Mouse (Mus musculus) heart, embryonic 14.5 days (tissue): ENCODE measurements around the gene Bmper. TPM values are rescaled to one million over a fixed set of nuclear protein-coding genes. Genes with fewer than 3 reads are reported as not detected.

ENCODE experiments used
- ATAC-seq: fragments of 200-750 bp; cut with Nextera tagmentation; 2 replicates; pipeline ENCODE4 v1.8.0; 2017; ENCODE audit warnings: low read depth, moderate TSS enrichment; ENCODE audit not compliant: insufficient number of reproducible peaks, insufficient read depth, low FRiP score
- H3K27ac ChIP-seq, 2 experiments: fragments of 200-500 bp in 1 of 2; fragments of 300-500 bp in 1 of 2; sonication (generic) in 1 of 2; replicated peaks in 1 of 2; 2 replicates each; pipeline ENCODE4 v1.5.1; 2012 to 2014; ENCODE audit warnings: low read depth in 2 of 2, low read length in 2 of 2, control low read depth in 1 of 2, mild to moderate bottlenecking in 1 of 2, mixed read lengths in 1 of 2; ENCODE audit not compliant: control insufficient read depth in 1 of 2, insufficient read depth in 1 of 2
- H3K27me3 ChIP-seq: fragments of 300-500 bp; sonication (generic); 2 replicates; pipeline ENCODE4 v1.6.1; 2014; ENCODE audit warnings: mild to moderate bottlenecking, low read length, control low read depth; ENCODE audit not compliant: control insufficient read depth, insufficient read depth
- H3K36me3 ChIP-seq: fragments of 300-500 bp; sonication (generic); 2 replicates; pipeline ENCODE4 v1.6.1; 2014; ENCODE audit warnings: mild to moderate bottlenecking, control low read depth, low read length, mixed read lengths; ENCODE audit not compliant: control insufficient read depth, insufficient read depth
- H3K4me1 ChIP-seq, 2 experiments: fragments of 200-500 bp in 1 of 2; fragments of 300-500 bp in 1 of 2; sonication (generic) in 1 of 2; 2 replicates each; pipeline ENCODE4 v1.6.1; 2012 to 2014; ENCODE audit warnings: low read length in 2 of 2, control low read depth in 1 of 2, mixed read lengths in 1 of 2; ENCODE audit not compliant: control insufficient read depth in 2 of 2, insufficient read depth in 2 of 2
- H3K4me2 ChIP-seq: fragments of 300-500 bp; sonication (generic); 2 replicates; pipeline ENCODE4 v1.6.1; 2014; ENCODE audit warnings: mild to moderate bottlenecking, low read length
- H3K4me3 ChIP-seq, 2 experiments: fragments of 200-500 bp in 1 of 2; fragments of 300-500 bp in 1 of 2; sonication (generic) in 1 of 2; 2 replicates each; pipeline ENCODE4 v1.5.1; 2012 to 2014; ENCODE audit warnings: low read length in 2 of 2, mild to moderate bottlenecking in 2 of 2, control low read depth in 1 of 2, low read depth in 1 of 2, moderate library complexity in 1 of 2; ENCODE audit not compliant: control insufficient read depth in 1 of 2, insufficient read depth in 1 of 2
- H3K9ac ChIP-seq: fragments of 300-500 bp; sonication (generic); 2 replicates; pipeline ENCODE4 v1.6.1; 2014; ENCODE audit warnings: mild to moderate bottlenecking, low read length
- H3K9me3 ChIP-seq: fragments of 300-500 bp; sonication (generic); 2 replicates; pipeline ENCODE4 v1.6.1; 2016; ENCODE audit warnings: low read length, control low read depth; ENCODE audit not compliant: control insufficient read depth
- WGBS: fragments of 180-500 bp; shearing (Covaris S2); extraction: QIAGEN DNeasy Blood & Tissue Kit; methylation state at CpG from one replicate; pipeline ENCODE4 v1.1.7; 2014; 5-methylcytosine and 5-hydroxymethylcytosine counted together
- polyA plus RNA-seq: library from polyadenylated mRNA; unstranded; fragments of >200 nt; fragmentation: Nextera tagmentation; extraction: Ambion mirVana; gene quantifications from 2 replicates; pipeline ENCODE4 v1.2.1, GENCODE M21; 2014

Bmper gene
- polyA plus RNA-seq, 1 experiment from 2014 or later = 7.9 TPM

DNA sequence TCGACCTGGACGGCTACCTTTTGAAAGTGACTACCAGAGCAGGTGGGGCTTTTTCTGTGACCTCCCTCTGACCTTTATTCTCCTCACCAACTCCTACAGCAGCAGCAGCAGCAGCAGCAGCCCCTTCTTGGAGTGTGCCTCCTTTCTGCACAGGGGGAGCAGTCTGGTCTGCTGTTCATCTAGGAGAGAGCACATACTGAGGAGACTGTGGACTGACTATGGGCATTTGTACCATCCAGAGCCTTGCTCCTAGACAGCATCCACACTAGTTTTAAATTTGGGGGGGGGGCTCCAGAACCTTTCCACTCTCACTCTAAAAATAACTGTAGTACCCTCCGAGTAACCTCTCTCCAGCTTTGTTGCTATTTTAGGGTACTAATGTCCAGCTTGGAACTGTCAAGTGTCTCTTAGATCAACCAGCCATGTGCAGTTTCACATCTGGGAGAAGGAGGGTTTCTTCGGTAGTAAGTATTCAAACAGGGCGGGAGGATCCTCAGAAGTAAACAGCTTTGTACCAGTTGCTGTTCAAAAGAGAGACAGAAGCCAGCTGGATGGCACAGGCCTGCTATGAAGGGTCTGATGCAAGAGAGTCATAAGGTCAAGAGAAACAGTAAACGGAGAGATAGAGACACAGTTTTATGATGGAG, 176.9 kb downstream of the Bmper start:
- H3K4me1 ChIP-seq = peaks cover 18 to 31% of the 10 kb centered on the region in 2 experiments
- peak overlapping the region; percentile 36 for H3K4me2 ChIP-seq
- WGBS = 21% methylated on average over 6 of the region's 6 CpGs
- H3K27me3 ChIP-seq = no peaks in the 10 kb centered on the region
- H3K36me3 ChIP-seq = no peaks in the 10 kb centered on the region
- peak; percentile 43; the same call in 1 of the 2 replicates for ATAC-seq
- H3K4me3 ChIP-seq = no peak overlapping the region
- peak overlapping the region; percentile 69 to 85 for H3K27ac ChIP-seq
- H3K9ac ChIP-seq = peak overlapping the region; percentile 18; the same call in 1 of the 2 replicates
- no peaks in the 10 kb centered on the region for H3K9me3 ChIP-seq

DNA sequence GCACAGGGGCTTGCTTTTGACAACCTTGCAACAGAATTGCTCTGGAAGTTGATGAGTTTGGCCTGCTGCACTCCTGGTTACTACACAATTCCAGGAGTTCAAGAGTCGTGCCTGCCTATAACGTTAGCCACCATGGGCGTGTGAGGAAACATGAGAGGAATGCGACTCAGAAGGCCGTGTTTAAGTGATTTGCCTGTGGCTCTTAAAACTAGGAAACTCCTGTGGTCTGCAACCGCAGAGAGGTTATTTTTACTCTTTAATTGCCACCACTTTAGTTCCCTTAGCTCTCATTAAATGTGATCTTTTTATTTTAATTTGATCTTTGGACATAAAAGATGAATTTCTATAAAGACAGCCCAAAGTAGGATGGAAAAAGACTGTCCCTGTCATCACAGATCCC, 184.5 kb downstream of the Bmper start:
- ATAC-seq = no peak
- Histone ChIP-seq H3K27ac (peak overlapping the region; percentile 3 to 48; a peak in 2 of 4 replicates), H3K4me3 (no peak overlapping the region), H3K27me3 (no peaks in the 10 kb centered on the region), H3K4me2 (no peak overlapping the region), H3K9me3 (no peaks in the 10 kb centered on the region), H3K9ac (no peak overlapping the region), H3K36me3 (no peaks in the 10 kb centered on the region), H3K4me1 (peaks cover 4 to 15% of the 10 kb centered on the region in 2 experiments; a peak in 2 of 4 replicates)
- WGBS = 22% methylated on average over 6 of the region's 6 CpGs

DNA sequence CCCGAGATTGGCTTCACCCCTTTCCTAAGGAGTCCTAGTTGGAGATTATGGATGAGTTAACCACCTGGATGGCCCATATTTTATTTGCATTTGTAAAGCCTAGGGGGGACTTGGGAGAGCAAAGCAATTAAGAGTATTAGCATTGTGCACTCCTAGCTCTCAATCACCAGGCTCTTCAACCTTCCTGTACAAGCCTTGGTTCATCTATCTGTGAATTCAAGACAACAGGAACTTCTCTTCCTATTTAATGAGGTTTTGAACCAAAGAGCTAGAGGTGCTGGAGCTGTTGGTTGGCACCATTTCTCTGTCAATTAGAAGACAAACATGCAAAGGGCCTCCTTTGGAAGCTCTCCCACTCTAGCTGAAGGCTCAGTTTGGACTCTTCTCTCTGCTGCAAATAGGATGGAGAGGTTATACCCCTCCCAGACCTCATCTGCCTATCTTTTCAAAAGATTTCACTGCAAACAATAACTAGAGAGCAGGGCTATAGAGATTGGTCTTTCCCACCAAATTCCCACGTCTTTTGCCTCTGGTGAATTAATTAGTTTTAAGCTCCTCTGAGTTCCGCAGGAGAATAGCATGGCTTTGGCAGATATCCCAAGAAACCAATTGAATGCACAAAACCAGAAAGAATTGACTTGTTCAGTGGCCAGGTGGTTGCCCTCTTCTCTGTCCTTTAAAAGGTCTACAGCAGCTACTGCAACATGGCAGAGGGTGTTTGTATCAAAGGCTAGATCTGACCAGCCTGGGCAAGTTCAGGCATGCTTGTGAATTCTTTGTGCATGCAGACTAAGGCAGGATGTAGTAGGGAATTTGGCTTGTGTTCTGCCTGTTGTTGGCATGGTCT, 185.3 kb downstream of the Bmper start:
- H3K4me1 ChIP-seq = peaks cover 4 to 17% of the 10 kb centered on the region in 2 experiments; a peak in 3 of 4 replicates
- no peaks in the 10 kb centered on the region for H3K27me3 ChIP-seq
- WGBS = 84% methylated on average over 3 of the region's 3 CpGs
- H3K36me3 ChIP-seq = no peaks in the 10 kb centered on the region
- H3K9ac ChIP-seq = no peak overlapping the region
- H3K4me3 ChIP-seq = no peak overlapping the region
- ATAC-seq = no peak
- H3K27ac ChIP-seq = no peak overlapping the region
- H3K4me2 ChIP-seq = no peak overlapping the region
- H3K9me3 ChIP-seq = no peaks in the 10 kb centered on the region

DNA sequence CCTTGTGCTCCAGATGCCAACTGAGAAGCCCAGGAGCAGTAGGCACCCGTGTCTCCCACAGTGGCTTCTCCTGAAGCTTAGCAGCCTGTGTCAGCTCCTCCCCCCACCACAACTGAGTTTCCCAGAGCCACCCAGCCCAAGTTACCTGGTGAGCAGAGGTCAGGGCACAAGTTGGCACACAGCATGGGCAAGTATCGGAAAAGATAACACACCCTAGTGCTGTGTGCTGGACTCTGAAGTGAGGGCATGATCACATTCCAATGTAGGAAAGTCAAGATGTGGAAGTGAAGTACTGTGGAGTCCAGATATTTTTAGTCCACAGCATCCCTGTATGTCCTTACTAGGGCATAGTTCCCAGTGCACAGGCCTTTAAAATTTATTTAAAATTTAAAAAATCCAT, 187.7 kb downstream of the Bmper start:
- Histone ChIP-seq H3K4me3 (no peak overlapping the region), H3K9ac (no peak overlapping the region), H3K4me1 (peaks cover 4 to 18% of the 10 kb centered on the region in 2 experiments; a peak in 3 of 4 replicates), H3K9me3 (no peaks in the 10 kb centered on the region), H3K27me3 (no peaks in the 10 kb centered on the region), H3K27ac (peak overlapping the region; percentile 55 to 74), H3K36me3 (no peaks in the 10 kb centered on the region), H3K4me2 (peak overlapping the region; percentile 19; the same call in 1 of the 2 replicates)
- WGBS = 30% methylated on average over 2 of the region's 2 CpGs
- ATAC-seq = peak; percentile 86

DNA sequence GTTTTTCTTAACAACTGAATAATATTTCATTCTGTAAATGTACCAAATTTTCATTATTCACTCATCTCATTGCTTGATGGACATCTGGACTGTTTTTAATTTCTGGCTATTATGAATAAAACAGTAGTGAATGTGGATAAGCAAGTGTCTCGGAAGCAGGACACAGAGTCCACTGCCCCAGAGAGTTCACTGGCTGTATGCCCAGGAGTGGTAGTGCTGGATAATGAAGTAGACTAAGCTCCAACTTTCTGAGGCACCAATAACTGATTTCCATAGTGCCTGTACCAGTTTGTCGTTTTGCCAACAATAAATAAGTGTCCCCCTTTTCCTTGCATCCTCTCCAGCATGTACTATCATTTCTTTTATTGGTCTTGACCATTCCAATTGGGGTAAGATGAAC, 190.1 kb downstream of the Bmper start:
- no peak for ATAC-seq
- Histone ChIP-seq H3K36me3 (no peaks in the 10 kb centered on the region), H3K9ac (no peak overlapping the region), H3K27me3 (no peaks in the 10 kb centered on the region), H3K4me2 (no peak overlapping the region), H3K27ac (no peak overlapping the region; a peak in 1 of 4 replicates), H3K4me1 (peaks cover 4 to 13% of the 10 kb centered on the region in 2 experiments; a peak in 3 of 4 replicates), H3K4me3 (no peak overlapping the region), H3K9me3 (peaks cover 8% of the 10 kb centered on the region)
- WGBS = 38% methylated on average over 2 of the region's 2 CpGs

DNA sequence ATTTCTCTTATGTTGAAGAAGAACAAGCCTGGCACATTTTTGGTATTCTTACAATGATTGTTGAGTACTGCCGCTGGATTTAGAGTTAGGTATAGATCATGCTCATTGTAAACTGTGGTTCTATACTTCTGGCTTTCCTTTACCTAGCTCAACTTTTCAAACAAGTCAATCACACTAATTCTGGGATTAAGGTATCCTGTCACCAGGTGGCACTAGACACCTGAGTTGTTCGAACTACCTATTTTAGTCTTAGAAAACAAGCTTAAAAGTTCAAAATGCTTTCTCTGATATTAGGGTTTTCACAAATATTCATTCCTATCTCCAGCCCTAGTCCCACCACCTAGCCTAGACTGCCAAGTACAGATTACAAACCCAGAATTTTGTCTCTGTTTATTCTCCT, 196.2 kb downstream of the Bmper start:
- Histone ChIP-seq H3K36me3 (no peaks in the 10 kb centered on the region), H3K27ac (no peak overlapping the region), H3K27me3 (no peaks in the 10 kb centered on the region), H3K4me2 (no peak overlapping the region), H3K4me1 (no peaks in the 10 kb centered on the region), H3K9me3 (peaks cover 8% of the 10 kb centered on the region), H3K9ac (no peak overlapping the region), H3K4me3 (no peak overlapping the region)
- ATAC-seq = no peak
- WGBS = 86% methylated on average over 2 of the region's 2 CpGs

DNA sequence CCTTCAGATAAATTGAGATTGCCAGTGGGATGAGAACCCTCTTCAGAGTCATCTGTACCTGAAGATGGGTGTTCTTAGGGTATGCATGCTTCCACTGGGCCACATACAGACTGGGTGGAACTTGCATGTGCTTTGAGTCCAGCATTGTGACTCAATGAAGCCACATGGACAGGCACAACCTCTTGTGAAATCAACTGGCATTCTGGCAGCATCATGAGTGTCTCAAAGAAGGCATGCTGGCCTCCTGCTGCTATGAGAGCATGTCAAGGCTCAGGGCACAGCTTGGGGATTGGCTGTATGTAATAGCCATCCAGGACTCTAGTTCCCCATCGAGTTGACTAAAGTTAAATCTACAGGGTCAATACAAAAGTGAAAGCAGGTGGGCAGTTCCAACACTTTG, 200.9 kb downstream of the Bmper start:
- no peaks in the 10 kb centered on the region for H3K27me3 ChIP-seq
- no peak overlapping the region for H3K4me2 ChIP-seq
- H3K27ac ChIP-seq = no peak overlapping the region
- no peaks in the 10 kb centered on the region for H3K36me3 ChIP-seq
- H3K4me3 ChIP-seq = no peak overlapping the region
- H3K9ac ChIP-seq = no peak overlapping the region
- WGBS = 79% methylated on average over 1 of the region's 1 CpGs
- ATAC-seq = no peak
- H3K4me1 ChIP-seq = no peaks in the 10 kb centered on the region
- H3K9me3 ChIP-seq = no peaks in the 10 kb centered on the region
